Mouse (Mus musculus) lung, adult 2 months (tissue): ENCODE measurements at regions not wholly inside any gene's neighbourhood (a gene's known extent, or its start where the extent isn't known, plus 50 kb on each side); places are given as distances from the start of the nearest gene placed in this dataset.

Source experiments
- CTCF ChIP-seq: fragments of 200-500 bp; IDR thresholded peaks from 2 replicates; pipeline ENCODE4 v1.5.1; 2011; ENCODE audit warnings: mild to moderate bottlenecking, low read length, control low read depth; ENCODE audit not compliant: insufficient read depth
- POLR2A ChIP-seq: fragments of 200-500 bp; IDR thresholded peaks from 2 replicates; pipeline ENCODE4 v1.6.1; 2011; ENCODE audit warnings: low read depth, mild to moderate bottlenecking, control low read depth, low read length, borderline replicate concordance; ENCODE audit errors: extremely low read depth

DNA sequence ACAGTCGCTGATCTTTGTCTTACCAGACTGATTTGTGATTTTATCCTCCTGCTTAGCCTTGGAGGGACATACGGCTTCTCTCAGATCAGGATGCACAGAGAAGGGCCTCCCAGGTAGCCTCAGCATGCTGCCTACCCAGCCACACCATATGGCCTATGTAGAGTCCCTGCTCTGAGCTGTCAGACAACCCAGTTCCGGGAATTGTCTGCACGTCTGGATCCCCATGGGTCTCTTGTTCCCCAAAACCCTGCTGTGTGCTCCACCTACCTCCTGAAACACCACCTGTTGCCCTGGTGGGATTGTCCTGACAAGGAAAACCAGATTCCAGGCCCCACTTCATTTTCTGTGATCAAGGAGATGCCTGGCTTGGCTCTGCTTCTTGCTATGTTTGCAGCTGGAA lies 64.1 kb upstream of the Acbd6 start:
- TF ChIP-seq CTCF (no peak), POLR2A (no peak)
